20 mouse cellular contexts compared by ENCODE assay signal in the genomic region with DNA sequence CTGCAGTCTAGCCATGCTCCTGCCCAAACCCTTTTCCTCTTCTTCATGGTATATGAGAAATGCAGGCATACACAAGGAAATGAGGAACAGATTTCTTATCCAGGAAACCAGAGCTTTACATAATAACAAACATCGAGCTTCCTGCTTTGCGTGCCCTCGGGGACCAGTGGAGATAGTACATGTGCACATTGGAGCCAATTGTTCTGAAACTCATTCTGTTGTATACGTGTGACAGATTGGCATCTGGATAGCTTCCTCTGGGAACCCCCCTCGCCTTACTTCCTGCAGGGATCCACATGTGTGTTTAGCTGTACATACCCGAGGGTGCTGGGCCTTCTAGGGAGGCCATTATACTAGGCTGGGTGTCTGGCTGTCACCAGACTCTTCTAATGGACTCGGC.
DNase-seq lines count a peak whose midpoint lies in the region; ATAC-seq lines count a peak whose summit lies in the region.
"Had no signal": no experiment of that assay in that cellular context is flagged by ENCODE, and none has a peak within 500 bp of the region (broad histone marks: within the 10 kb centered on the region; RNA-seq: fewer than 3 reads in every experiment).

No protein-coding gene starts in this region.

- H3K4me2 ChIP-seq in hindbrain, embryonic 13.5 days: no peak overlapping the region
- no peak overlapping the region for H3K4me2 ChIP-seq in embryonic facial prominence, embryonic 13.5 days
- H3K4me2 ChIP-seq: embryonic facial prominence, embryonic 15.5 days; forebrain, embryonic 15.5 days; hindbrain, embryonic 15.5 days had no signal

- 66% methylated on average over 7 of the region's 7 CpGs for WGBS in hindbrain, embryonic 10.5 days
- WGBS in hindbrain, embryonic 13.5 days: 69% methylated on average over 7 of the region's 7 CpGs
- WGBS in embryonic facial prominence, embryonic 10.5 days: 44% methylated on average over 7 of the region's 7 CpGs
- WGBS in embryonic facial prominence, embryonic 13.5 days: 21% methylated on average over 7 of the region's 7 CpGs

- no peak overlapping the region for H3K9ac ChIP-seq in hindbrain, embryonic 13.5 days
- no peak overlapping the region for H3K9ac ChIP-seq in embryonic facial prominence, embryonic 13.5 days
- H3K9ac ChIP-seq: embryonic facial prominence, embryonic 15.5 days; forebrain, embryonic 15.5 days; hindbrain, embryonic 15.5 days had no signal

- H3K4me1 ChIP-seq in hindbrain, embryonic 10.5 days (replicated peaks): no peaks in the 10 kb centered on the region
- H3K4me1 ChIP-seq in hindbrain, embryonic 13.5 days (replicated peaks): no peaks in the 10 kb centered on the region
- peaks cover 14% of the 10 kb centered on the region for H3K4me1 ChIP-seq in embryonic facial prominence, embryonic 10.5 days
- H3K4me1 ChIP-seq in embryonic facial prominence, embryonic 13.5 days: peaks cover 15% of the 10 kb centered on the region
- H3K4me1 ChIP-seq: forebrain, embryonic 15.5 days had no signal

- peak overlapping the region; percentile 50; the same call in 1 of the 2 replicates for H3K27ac ChIP-seq in hindbrain, embryonic 10.5 days
- no peak overlapping the region for H3K27ac ChIP-seq in hindbrain, embryonic 13.5 days
- 0 out of 2 replicates have a peak overlapping the region, but pooled peaks have one; percentile 46 for H3K27ac ChIP-seq in embryonic facial prominence, embryonic 10.5 days (replicated peaks)
- peak overlapping the region; percentile 51 for H3K27ac ChIP-seq in embryonic facial prominence, embryonic 13.5 days
- H3K27ac ChIP-seq: embryonic facial prominence, embryonic 15.5 days; forebrain, embryonic 15.5 days; heart, embryonic 10.5 days; hindbrain, embryonic 15.5 days had no signal

- no peaks in the 10 kb centered on the region for H3K27me3 ChIP-seq in hindbrain, embryonic 10.5 days (ENCODE audit: insufficient read depth, poor library complexity, severe bottlenecking)
- H3K27me3 ChIP-seq in hindbrain, embryonic 13.5 days: no peaks in the 10 kb centered on the region
- H3K27me3 ChIP-seq in embryonic facial prominence, embryonic 10.5 days (replicated peaks; ENCODE audit: low read depth, poor library complexity, severe bottlenecking): no peaks in the 10 kb centered on the region
- H3K27me3 ChIP-seq in embryonic facial prominence, embryonic 13.5 days: no peaks in the 10 kb centered on the region
- H3K27me3 ChIP-seq: embryonic facial prominence, embryonic 15.5 days; forebrain, embryonic 15.5 days; hindbrain, embryonic 15.5 days had no signal

- H3K9me3 ChIP-seq in hindbrain, embryonic 10.5 days: no peaks in the 10 kb centered on the region
- no peaks in the 10 kb centered on the region for H3K9me3 ChIP-seq in hindbrain, embryonic 13.5 days
- H3K9me3 ChIP-seq in embryonic facial prominence, embryonic 10.5 days: no peaks in the 10 kb centered on the region
- no peaks in the 10 kb centered on the region for H3K9me3 ChIP-seq in embryonic facial prominence, embryonic 13.5 days
- H3K9me3 ChIP-seq: embryonic facial prominence, embryonic 15.5 days; forebrain, embryonic 15.5 days; heart, embryonic 10.5 days; hindbrain, embryonic 15.5 days had no signal

- ATAC-seq in hindbrain, embryonic 13.5 days (ENCODE audit: low FRiP score): no peak
- ATAC-seq in embryonic facial prominence, embryonic 13.5 days (ENCODE audit: insufficient number of reproducible peaks, insufficient read depth, low FRiP score, low TSS enrichment, low read depth): no peak
- ATAC-seq: forebrain, embryonic 15.5 days had no signal

- no peak overlapping the region for H3K4me3 ChIP-seq in hindbrain, embryonic 10.5 days
- no peak overlapping the region for H3K4me3 ChIP-seq in hindbrain, embryonic 13.5 days
- no peak overlapping the region for H3K4me3 ChIP-seq in embryonic facial prominence, embryonic 10.5 days
- no peak overlapping the region for H3K4me3 ChIP-seq in embryonic facial prominence, embryonic 13.5 days
- H3K4me3 ChIP-seq: embryonic facial prominence, embryonic 15.5 days; erythroblast, embryonic 14.5 days; forebrain, embryonic 15.5 days; heart, embryonic 10.5 days; hindbrain, embryonic 15.5 days had no signal

- DNase-seq in hindbrain, embryonic 10.5 days (ENCODE audit: low spot score): no peak
- DNase-seq in embryonic facial prominence, embryonic 10.5 days (ENCODE audit: low spot score): peak; percentile 43
- DNase-seq in lung, postnatal 10 days: peak; percentile 22
- DNase-seq in cerebellum, postnatal 25 days: no peak
- no peak for DNase-seq in urinary bladder, adult 18-20 months (ENCODE audit: low spot score in 2 of 2)
- no peak for DNase-seq in thymus, postnatal 10 days (ENCODE audit: low spot score in 2 of 2)
- DNase-seq: adrenal gland, postnatal 10 days; cerebellum, adult 11 months; cerebellum, adult 8-10 months; cerebellum, postnatal 14 days; gastrocnemius, postnatal 10 days; heart, adult 18-20 months; heart, postnatal 10 days had no signal

- H3K36me3 ChIP-seq in hindbrain, embryonic 10.5 days: no peaks in the 10 kb centered on the region
- H3K36me3 ChIP-seq in hindbrain, embryonic 13.5 days: no peaks in the 10 kb centered on the region
- no peaks in the 10 kb centered on the region for H3K36me3 ChIP-seq in embryonic facial prominence, embryonic 10.5 days (replicated peaks)
- H3K36me3 ChIP-seq in embryonic facial prominence, embryonic 13.5 days: no peaks in the 10 kb centered on the region
- H3K36me3 ChIP-seq: embryonic facial prominence, embryonic 15.5 days; forebrain, embryonic 15.5 days; heart, embryonic 10.5 days; hindbrain, embryonic 15.5 days had no signal

Comparison
In these comparisons a context has a peak if more than half of its experiments do, and no peak if none do; other contexts are left out.
1. DNase-seq: peak in embryonic facial prominence, embryonic 10.5 days (single experiment) and lung, postnatal 10 days (single experiment); none in hindbrain, embryonic 10.5 days (single experiment), cerebellum, postnatal 25 days (0 of 2), urinary bladder, adult 18-20 months (0 of 2) and thymus, postnatal 10 days (0 of 2).